Mouse (Mus musculus) CH12.LX (cell line): ENCODE data around the gene Gm49416. TPM values are rescaled to one million over a fixed set of nuclear protein-coding genes. Genes with fewer than 3 reads are reported as not detected.

Source experiments
- DNase-seq: peaks from one replicate; pipeline ENCODE4 v3.0.0-alpha.2; 2013; ENCODE audit errors: extremely low read depth
- H3K27ac ChIP-seq: 2 replicates; pipeline ENCODE4 v1.5.1; 2012; ENCODE audit warnings: low read depth, mild to moderate bottlenecking, control low read depth, moderate library complexity; ENCODE audit not compliant: insufficient read depth
- H3K27me3 ChIP-seq: replicated peaks from 2 replicates; pipeline ENCODE3; 2012; ENCODE audit warnings: inconsistent platforms
- H3K36me3 ChIP-seq, 2 experiments: replicated peaks in 1 of 2; 2 replicates each; pipeline versions ENCODE3 to v1.6.1; 2012; ENCODE audit warnings: inconsistent platforms in 1 of 2, low read length in 1 of 2, mild to moderate bottlenecking in 1 of 2, mixed read lengths in 1 of 2, moderate library complexity in 1 of 2; ENCODE audit not compliant: control insufficient read depth in 1 of 2, insufficient read depth in 1 of 2
- H3K4me1 ChIP-seq, 2 experiments: 2 replicates each; pipeline ENCODE4 v1.6.1; 2012; ENCODE audit warnings: inconsistent platforms in 1 of 2, moderate library complexity in 1 of 2; ENCODE audit not compliant: insufficient read depth in 2 of 2, control insufficient read depth in 1 of 2
- H3K4me2 ChIP-seq: 2 replicates; pipeline ENCODE4 v1.6.1; 2012; ENCODE audit warnings: low read depth, mild to moderate bottlenecking, control low read depth; ENCODE audit not compliant: poor library complexity, insufficient read depth, severe bottlenecking
- H3K4me3 ChIP-seq, 3 experiments: fragments of 150-350 bp in 1 of 3; sonication (generic) in 1 of 3; replicated peaks in 1 of 3; 2 replicates each; pipeline versions ENCODE3 to v1.5.1; 2011 to 2012; ENCODE audit warnings: low read depth in 2 of 3, low read length in 2 of 3, mild to moderate bottlenecking in 2 of 3, moderate library complexity in 2 of 3, control low read depth in 1 of 3, improper control_type of control experiment in 1 of 3, inconsistent platforms in 1 of 3, mixed read lengths in 1 of 3; ENCODE audit not compliant: poor library complexity in 1 of 3
- H3K79me2 ChIP-seq: replicated peaks from 2 replicates; pipeline ENCODE4 v1.6.1; 2012; ENCODE audit warnings: mild to moderate bottlenecking, moderate library complexity; ENCODE audit not compliant: control insufficient read depth, poor library complexity, insufficient read depth, severe bottlenecking; ENCODE audit errors: extremely low read depth
- H3K9ac ChIP-seq: 2 replicates; pipeline ENCODE4 v1.6.1; 2012; ENCODE audit warnings: low read depth, mild to moderate bottlenecking, control low read depth, moderate library complexity; ENCODE audit not compliant: insufficient read depth
- H3K9me3 ChIP-seq: replicated peaks from 2 replicates; pipeline ENCODE3; 2012; ENCODE audit warnings: low read length, inconsistent platforms, mixed read lengths
- CTCF ChIP-seq, 2 experiments: IDR thresholded peaks in 1 of 2; conservative IDR thresholded peaks in 1 of 2; 2 replicates each; pipeline ENCODE4 v1.5.1; 2011 to 2012; ENCODE audit warnings: low read depth in 2 of 2, low read length in 2 of 2, improper control_type of control experiment in 1 of 2, inconsistent platforms in 1 of 2, mild to moderate bottlenecking in 1 of 2, moderate library complexity in 1 of 2
- ELF1 ChIP-seq: IDR thresholded peaks from 2 replicates; pipeline ENCODE4 v1.6.1; 2014; ENCODE audit warnings: low read depth, mild to moderate bottlenecking, inconsistent platforms, low read length, improper control_type of control experiment
- HCFC1 ChIP-seq: IDR thresholded peaks from 2 replicates; pipeline ENCODE4 v1.6.1; 2012; ENCODE audit warnings: low read depth, mild to moderate bottlenecking, inconsistent platforms, low read length, improper control_type of control experiment
- JUN ChIP-seq: IDR thresholded peaks from 2 replicates; pipeline ENCODE4 v1.6.1; 2011; ENCODE audit warnings: low read depth, mild to moderate bottlenecking, low read length, improper control_type of control experiment, moderate library complexity; ENCODE audit not compliant: insufficient read depth
- JUND ChIP-seq: conservative IDR thresholded peaks from 2 replicates; pipeline ENCODE4 v1.6.1; 2011; ENCODE audit warnings: low read depth, low read length, improper control_type of control experiment
- MAX ChIP-seq: IDR thresholded peaks from 2 replicates; pipeline ENCODE4 v1.6.1; 2011; ENCODE audit warnings: low read length, improper control_type of control experiment
- MAZ ChIP-seq: IDR thresholded peaks from 2 replicates; pipeline ENCODE4 v1.6.1; 2012; ENCODE audit warnings: low read depth, mild to moderate bottlenecking, inconsistent platforms, low read length, improper control_type of control experiment, moderate library complexity
- NRF1 ChIP-seq: IDR thresholded peaks from 2 replicates; pipeline ENCODE4 v1.6.1; 2014; ENCODE audit warnings: low read depth, mild to moderate bottlenecking, inconsistent platforms, low read length, improper control_type of control experiment, moderate library complexity
- PAX5 ChIP-seq: IDR thresholded peaks from 2 replicates; pipeline ENCODE4 v1.6.1; 2012; ENCODE audit warnings: low read length, inconsistent platforms, mixed read lengths
- RAD21 ChIP-seq: IDR thresholded peaks from 2 replicates; pipeline ENCODE4 v1.6.1; 2011; ENCODE audit warnings: low read depth, mild to moderate bottlenecking, low read length, improper control_type of control experiment, moderate library complexity
- SMC3 ChIP-seq: IDR thresholded peaks from 2 replicates; pipeline ENCODE4 v1.6.1; 2011; ENCODE audit warnings: low read depth, low read length, improper control_type of control experiment
- TBP ChIP-seq: conservative IDR thresholded peaks from 2 replicates; pipeline ENCODE4 v1.6.1; 2011; ENCODE audit warnings: low read depth, low read length, improper control_type of control experiment
- TCF12 ChIP-seq: IDR thresholded peaks from 2 replicates; pipeline ENCODE4 v1.6.1; 2014; ENCODE audit warnings: low read depth, mild to moderate bottlenecking, inconsistent platforms, low read length, improper control_type of control experiment
- USF1 ChIP-seq: IDR thresholded peaks from 2 replicates; pipeline ENCODE4 v1.6.1; 2014; ENCODE audit warnings: low read depth, mild to moderate bottlenecking, inconsistent platforms, low read length, improper control_type of control experiment
- ZMIZ1 ChIP-seq: IDR thresholded peaks from 2 replicates; pipeline ENCODE4 v1.6.1; 2012; ENCODE audit warnings: low read depth, mild to moderate bottlenecking, inconsistent platforms, low read length, improper control_type of control experiment
- ZNF384 ChIP-seq: IDR thresholded peaks from 2 replicates; pipeline ENCODE4 v1.6.1; 2012; ENCODE audit warnings: low read depth, low read length, improper control_type of control experiment, inconsistent platforms
- dilution Hi-C: fragments of 300-500 bp; cut with MboI; formaldehyde crosslinking; loops from 2 replicates; pipeline ENCODE4 v1.14.3; 2020; ENCODE audit warnings: low sequenced_read_pairs; ENCODE audit not compliant: extremely low pct_unique_long_range_greater_than_20kb, extremely low pct_ligation_motif_present
- in situ Hi-C: fragments of 300-500 bp; cut with MboI; formaldehyde crosslinking; loops from 3 replicates; pipeline ENCODE4 v1.14.3; 2019; ENCODE audit warnings: low sequenced_read_pairs, low pct_ligation_motif_present, low pct_unique_long_range_greater_than_20kb, mixed read lengths
- polyA plus RNA-seq: library from polyadenylated mRNA; unstranded; fragments of >175 nt; gene quantifications from 2 replicates; pipeline ENCODE4 v1.2.1, GENCODE M21; 2012; ENCODE audit warnings: low read depth; ENCODE audit not compliant: insufficient read length
- total RNA-seq, 2 experiments: library from RNA; depleted of rRNA; stranded (reverse); fragments of 300-350 nt in 1 of 2; fragments of >200 nt in 1 of 2; gene quantifications; 2 replicates each; pipeline ENCODE4 v1.2.3; 2012 to 2014

The Gm49416 gene
- total and polyA plus RNA-seq, 3 experiments: 11.1 TPM; not detected in 2

GRCm38 (mm10) chr19:8844371-8845129, 44.2 kb upstream of the Gm49416 start:
- Histone ChIP-seq H3K9me3 (no peaks in the 10 kb centered on the region), H3K4me2 (no peak overlapping the region), H3K27ac (no peak overlapping the region), H3K79me2 (peaks cover 15% of the 10 kb centered on the region), H3K36me3 (peaks cover 42 to 77% of the 10 kb centered on the region in 2 experiments), H3K4me3 (no peak overlapping the region), H3K4me1 (peaks cover 6 to 18% of the 10 kb centered on the region in 2 experiments), H3K27me3 (no peaks in the 10 kb centered on the region), H3K9ac (no peak overlapping the region)
- TF ChIP-seq SMC3 (peak; percentile 57), ZNF384 (peak; percentile 80), RAD21 (peak; percentile 63), ZMIZ1 (no peak), CTCF (conservative IDR thresholded peaks at IDR 0.05 in 1 of 2, IDR thresholded peaks at IDR 0.05 in 1 of 2; ENCODE audit: low read depth in 2 of 2, low read length in 2 of 2) (peak; percentile 65 to 79; a peak in 3 of 4 replicates)
- in situ Hi-C loops (loop anchor here (25.0 kb wide), 1 partner anchor 1018 kb away; no protein-coding TSS in a partner anchor), dilution Hi-C loops (no loop called here)
- peak; percentile 75 for DNase-seq

GRCm38 (mm10) chr19:8848356-8848755, 40.4 kb upstream of the Gm49416 start:
- no peak overlapping the region for H3K4me2 ChIP-seq
- dilution Hi-C loops (no loop called here), in situ Hi-C loops (loop anchor here (25.0 kb wide), 1 partner anchor 1014 kb away; no protein-coding TSS in a partner anchor)
- peaks cover 37 to 55% of the 10 kb centered on the region in 2 experiments for H3K36me3 ChIP-seq
- no peaks in the 10 kb centered on the region for H3K9me3 ChIP-seq
- no peaks in the 10 kb centered on the region for H3K4me1 ChIP-seq
- no peak overlapping the region for H3K9ac ChIP-seq
- H3K4me3 ChIP-seq: no peak overlapping the region
- no peaks in the 10 kb centered on the region for H3K79me2 ChIP-seq
- no peak for DNase-seq
- TF ChIP-seq JUND (no peak), MAZ (no peak), USF1 (no peak), TBP (no peak), PAX5 (no peak), NRF1 (no peak), TCF12 (no peak), MAX (no peak), HCFC1 (no peak), SMC3 (no peak), JUN (no peak), ELF1 (no peak)
- no peak overlapping the region for H3K27ac ChIP-seq
- no peaks in the 10 kb centered on the region for H3K27me3 ChIP-seq
